Mouse (Mus musculus) ES-E14 (cell line): ENCODE measurements at regions not wholly inside any gene's neighbourhood (a gene's known extent, or its start where the extent isn't known, plus 50 kb on each side); places are given as distances from the start of the nearest gene placed in this dataset.

Source experiments
- DNase-seq: peaks from one replicate; pipeline ENCODE4 v3.0.0-alpha.2; 2013; ENCODE audit warnings: low read depth, low spot score
- H3K27ac ChIP-seq: 2 replicates; pipeline ENCODE4 v1.5.1; 2012; ENCODE audit warnings: low read depth, mild to moderate bottlenecking, low read length, moderate library complexity, mixed read lengths; ENCODE audit not compliant: poor library complexity, insufficient read depth, severe bottlenecking
- H3K36me3 ChIP-seq: 2 replicates; pipeline ENCODE4 v1.6.1; 2012; ENCODE audit warnings: mild to moderate bottlenecking, low read length, moderate library complexity, mixed read lengths; ENCODE audit not compliant: control insufficient read depth, poor library complexity, insufficient read depth, severe bottlenecking
- H3K4me1 ChIP-seq, 2 experiments: fragments of 150-350 bp in 1 of 2; sonication (generic) in 1 of 2; 2 replicates each; pipeline ENCODE4 v1.6.1; 2012; ENCODE audit warnings: low read length in 2 of 2, mild to moderate bottlenecking in 1 of 2, mixed read lengths in 1 of 2; ENCODE audit not compliant: control insufficient read depth in 2 of 2, insufficient read depth in 2 of 2, poor library complexity in 1 of 2
- H3K4me3 ChIP-seq, 2 experiments: fragments of 150-350 bp in 1 of 2; sonication (generic) in 1 of 2; 2 replicates each; pipeline ENCODE4 v1.5.1; 2012; ENCODE audit warnings: low read length in 2 of 2, low read depth in 1 of 2, mild to moderate bottlenecking in 1 of 2, mixed read lengths in 1 of 2; ENCODE audit not compliant: insufficient read depth in 1 of 2, poor library complexity in 1 of 2, severe bottlenecking in 1 of 2
- H3K9ac ChIP-seq: 2 replicates; pipeline ENCODE4 v1.6.1; 2012; ENCODE audit warnings: low read depth, mild to moderate bottlenecking, low read length, mixed read lengths; ENCODE audit not compliant: poor library complexity, insufficient read depth, severe bottlenecking
- H3K9me3 ChIP-seq: fragments of 150-350 bp; sonication (generic); 2 replicates; pipeline ENCODE4 v1.6.1; 2012; ENCODE audit warnings: low read depth, mild to moderate bottlenecking, low read length; ENCODE audit not compliant: control insufficient read depth, insufficient read depth
- CHD2 ChIP-seq: IDR thresholded peaks from 2 replicates; pipeline ENCODE4 v1.6.1; 2014; ENCODE audit warnings: mild to moderate bottlenecking, low read depth, low read length, inconsistent platforms
- HCFC1 ChIP-seq: IDR thresholded peaks from 2 replicates; pipeline ENCODE4 v1.6.1; 2012; ENCODE audit warnings: low read length, inconsistent platforms, borderline replicate concordance; ENCODE audit not compliant: insufficient read depth
- MAFK ChIP-seq: IDR thresholded peaks from 2 replicates; pipeline ENCODE4 v1.6.1; 2014; ENCODE audit warnings: mild to moderate bottlenecking, low read depth, low read length, inconsistent platforms; ENCODE audit not compliant: insufficient read depth
- ZC3H11A ChIP-seq: IDR thresholded peaks from 2 replicates; pipeline ENCODE4 v1.6.1; 2012; ENCODE audit warnings: low read depth, mild to moderate bottlenecking, inconsistent platforms, low read length, borderline replicate concordance
- ZNF384 ChIP-seq: IDR thresholded peaks from 2 replicates; pipeline ENCODE4 v1.6.1; 2012; ENCODE audit warnings: low read depth, low read length, inconsistent platforms
- in situ Hi-C, 2 experiments: fragments of 600-800 bp; cut with MboI; formaldehyde crosslinking; loops; one replicate each; pipeline ENCODE4 v1.15.1; 2025; ENCODE audit warnings: low sequenced_read_pairs in 2 of 2, inconsistent platforms in 1 of 2; ENCODE audit not compliant: unreplicated experiment in 2 of 2

GRCm38 (mm10) chrX:37753474-37753873, 51.2 kb upstream of the Rhox5 start:
- no peak for DNase-seq
- Histone ChIP-seq H3K4me3 (no peak overlapping the region), H3K27ac (no peak overlapping the region), H3K9ac (no peak overlapping the region), H3K4me1 (no peaks in the 10 kb centered on the region), H3K36me3 (no peaks in the 10 kb centered on the region), H3K9me3 (no peaks in the 10 kb centered on the region)
- TF ChIP-seq ZNF384 (no peak), CHD2 (no peak), ZC3H11A (no peak), MAFK (no peak), HCFC1 (no peak)
- in situ Hi-C loops, result no loop called here

DNA sequence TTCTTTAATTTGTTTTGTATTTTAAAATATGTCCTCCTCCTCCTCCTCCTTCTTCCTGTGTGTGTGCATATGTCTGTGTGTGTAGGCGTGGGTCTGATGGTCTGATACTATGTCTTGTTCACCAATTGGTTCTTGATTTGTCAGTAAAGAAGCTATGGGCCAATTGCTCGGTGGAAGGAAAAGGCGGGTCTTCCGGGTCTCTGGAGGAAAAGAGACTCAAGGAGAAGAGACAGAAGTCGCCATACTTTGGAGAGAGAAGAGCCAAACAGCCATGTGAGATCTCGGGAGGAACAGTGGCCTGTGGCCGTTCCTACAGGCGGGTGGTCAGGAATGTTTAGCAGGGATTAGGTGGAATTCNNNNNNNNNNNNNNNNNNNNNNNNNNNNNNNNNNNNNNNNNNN, 50.3 kb upstream of the Rhox5 start:
- Histone ChIP-seq H3K4me1 (no peaks in the 10 kb centered on the region), H3K27ac (no peak overlapping the region), H3K36me3 (no peaks in the 10 kb centered on the region), H3K9ac (no peak overlapping the region), H3K9me3 (no peaks in the 10 kb centered on the region), H3K4me3 (peak overlapping the region in 1 of 2 experiments; percentile 10; a peak in 1 of 4 replicates)
- no peak for DNase-seq
- in situ Hi-C loops, result no loop called here
- TF ChIP-seq CHD2 (no peak), ZC3H11A (no peak), HCFC1 (no peak), ZNF384 (no peak)
